In the genomic region with DNA sequence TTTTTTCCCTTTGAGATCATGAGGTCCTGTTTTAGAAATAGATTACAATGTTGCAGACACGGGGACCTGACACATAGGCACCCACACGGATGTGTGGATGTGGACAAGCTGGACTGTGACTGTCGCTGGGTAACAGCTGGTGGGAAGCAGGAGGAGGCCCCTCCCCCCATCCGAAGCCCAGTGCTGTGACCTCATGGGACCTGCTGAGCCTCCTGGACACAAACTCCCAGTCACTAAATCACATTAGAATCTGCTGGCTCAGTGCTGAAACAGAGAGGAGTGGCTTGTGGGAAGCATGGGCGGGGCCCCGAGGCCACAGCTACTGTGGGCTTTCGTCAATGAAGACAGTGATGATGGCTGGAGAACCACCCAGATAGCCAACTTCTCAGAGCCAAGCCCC, we compare ENCODE assay signal across 9 mouse cellular contexts.
DNase-seq lines count a peak whose midpoint lies in the region; ATAC-seq and TF ChIP-seq lines count a peak whose summit lies in the region.
"Had no signal": no experiment of that assay in that cellular context is flagged by ENCODE, and none has a peak within 500 bp of the region (broad histone marks: within the 10 kb centered on the region; RNA-seq: fewer than 3 reads in every experiment).

No protein-coding gene starts in this region.

- 0 out of 2 replicates have a peak, but pooled peaks cover 2% of the 10 kb centered on the region for H3K27me3 ChIP-seq in hindbrain, embryonic 12.5 days
- no peaks in the 10 kb centered on the region for H3K27me3 ChIP-seq in hindbrain, postnatal 0 days (ENCODE audit: insufficient read depth, low read length)
- H3K27me3 ChIP-seq in kidney, embryonic 14.5 days (ENCODE audit: control insufficient read depth, insufficient read depth, low read length): no peaks in the 10 kb centered on the region
- H3K27me3 ChIP-seq in heart, embryonic 12.5 days (replicated peaks): peaks cover 22% of the 10 kb centered on the region; the same call in 1 of the 2 replicates

- no peak overlapping the region for H3K4me3 ChIP-seq in hindbrain, embryonic 12.5 days
- no peak overlapping the region for H3K4me3 ChIP-seq in hindbrain, postnatal 0 days (ENCODE audit: low read length)
- no peak overlapping the region for H3K4me3 ChIP-seq in kidney, embryonic 14.5 days (ENCODE audit: low read length)
- H3K4me3 ChIP-seq in heart, embryonic 12.5 days: no peak overlapping the region

- WGBS in hindbrain, embryonic 12.5 days: 48% methylated on average over 7 of the region's 7 CpGs
- 50% methylated on average over 7 of the region's 7 CpGs for WGBS in hindbrain, postnatal 0 days
- WGBS in kidney, embryonic 14.5 days: 19% methylated on average over 7 of the region's 7 CpGs
- WGBS in heart, embryonic 12.5 days: 45% methylated on average over 7 of the region's 7 CpGs

- no peak for TF ChIP-seq CTCF in hindbrain, postnatal 0 days (IDR thresholded peaks at IDR 0.05; ENCODE audit: low read depth)

- H3K4me1 ChIP-seq in hindbrain, embryonic 12.5 days: peaks cover 28% of the 10 kb centered on the region
- H3K4me1 ChIP-seq in hindbrain, postnatal 0 days (ENCODE audit: insufficient read depth, low read length): peaks cover 10% of the 10 kb centered on the region
- peaks cover 10% of the 10 kb centered on the region for H3K4me1 ChIP-seq in kidney, embryonic 14.5 days (ENCODE audit: control insufficient read depth, insufficient read depth, low read length)
- 0 out of 2 replicates have a peak, but pooled peaks cover 6% of the 10 kb centered on the region for H3K4me1 ChIP-seq in heart, embryonic 12.5 days (replicated peaks)

- no peak for DNase-seq in hindbrain, postnatal 0 days (ENCODE audit: low spot score)
- peak; percentile 63 for DNase-seq in embryo, embryonic 11 days
- DNase-seq in retina, postnatal 1 day: peak; percentile 80
- DNase-seq in cerebellum, adult 18-20 months: no peak
- DNase-seq in layer of hippocampus, postnatal 10 days (ENCODE audit: low spot score in 2 of 2): no peak

- H3K4me2 ChIP-seq in hindbrain, embryonic 12.5 days (replicated peaks): 0 out of 2 replicates have a peak overlapping the region, but pooled peaks have one; percentile 2
- H3K4me2 ChIP-seq in hindbrain, postnatal 0 days (ENCODE audit: low read depth, low read length): no peak overlapping the region
- H3K4me2 ChIP-seq in kidney, embryonic 14.5 days (replicated peaks; ENCODE audit: low read depth, low read length): no peak overlapping the region
- H3K4me2 ChIP-seq in heart, embryonic 12.5 days: no peak overlapping the region

- no peaks in the 10 kb centered on the region for H3K9me3 ChIP-seq in hindbrain, embryonic 12.5 days (replicated peaks)
- H3K9me3 ChIP-seq in hindbrain, postnatal 0 days (ENCODE audit: low read length): no peaks in the 10 kb centered on the region
- H3K9me3 ChIP-seq in kidney, embryonic 14.5 days (ENCODE audit: control insufficient read depth, low read length): no peaks in the 10 kb centered on the region
- no peaks in the 10 kb centered on the region for H3K9me3 ChIP-seq in heart, embryonic 12.5 days (replicated peaks)

- H3K36me3 ChIP-seq in hindbrain, embryonic 12.5 days: no peaks in the 10 kb centered on the region
- H3K36me3 ChIP-seq in hindbrain, postnatal 0 days (ENCODE audit: insufficient read depth, low read length): no peaks in the 10 kb centered on the region
- no peaks in the 10 kb centered on the region for H3K36me3 ChIP-seq in kidney, embryonic 14.5 days (ENCODE audit: control insufficient read depth, insufficient read depth, low read length)
- no peaks in the 10 kb centered on the region for H3K36me3 ChIP-seq in heart, embryonic 12.5 days

- ATAC-seq in hindbrain, embryonic 12.5 days (ENCODE audit: low FRiP score): 0 out of 2 replicates have a peak, but pooled peaks have one; percentile 41
- ATAC-seq in hindbrain, postnatal 0 days: no peak
- peak; percentile 75; the same call in 1 of the 2 replicates for ATAC-seq in kidney, embryonic 14.5 days (ENCODE audit: low FRiP score, low TSS enrichment)
- ATAC-seq in heart, embryonic 12.5 days (ENCODE audit: insufficient number of reproducible peaks, low FRiP score): no peak

- H3K9ac ChIP-seq in hindbrain, embryonic 12.5 days: no peak overlapping the region
- H3K9ac ChIP-seq in hindbrain, postnatal 0 days (replicated peaks; ENCODE audit: low read length): no peak overlapping the region
- H3K9ac ChIP-seq in kidney, embryonic 14.5 days (ENCODE audit: low read depth, low read length): no peak overlapping the region
- no peak overlapping the region for H3K9ac ChIP-seq in heart, embryonic 12.5 days
- H3K9ac ChIP-seq: liver, embryonic 14.5 days had no signal

- peak overlapping the region; percentile 70; the same call in 1 of the 2 replicates for H3K27ac ChIP-seq in hindbrain, embryonic 12.5 days
- no peak overlapping the region for H3K27ac ChIP-seq in hindbrain, postnatal 0 days
- no peak overlapping the region for H3K27ac ChIP-seq in kidney, embryonic 14.5 days (ENCODE audit: low read depth, low read length)
- H3K27ac ChIP-seq in heart, embryonic 12.5 days (ENCODE audit: poor library complexity, severe bottlenecking): no peak overlapping the region
- H3K27ac ChIP-seq: liver, embryonic 14.5 days had no signal

Comparison
In these comparisons a context has a peak if more than half of its experiments do, and no peak if none do; other contexts are left out.
1. ATAC-seq: peak in hindbrain, embryonic 12.5 days (single experiment) and kidney, embryonic 14.5 days (single experiment); none in hindbrain, postnatal 0 days (single experiment) and heart, embryonic 12.5 days (single experiment).
2. DNase-seq: peak in embryo, embryonic 11 days (single experiment) and retina, postnatal 1 day (single experiment); none in hindbrain, postnatal 0 days (single experiment), cerebellum, adult 18-20 months (0 of 2) and layer of hippocampus, postnatal 10 days (0 of 2).